Mouse (Mus musculus) frontal cortex, postnatal 10 days (tissue): ENCODE measurements around the gene Sit1.
A peak's percentile ranks its signal among the peaks of the same experiment; 100 is the strongest.

Experiments
- DNase-seq, 2 experiments: peaks; one replicate each; pipeline ENCODE4 v3.0.0; 2022; ENCODE audit warnings: low spot score in 2 of 2, mixed read lengths in 1 of 2

The Sit1 gene

GRCm38 (mm10) chr4:43483535-43484091 lies at the start of gene Sit1:
Gene Sit1, minus strand, starts transcription at chr4:43483734.
- no peak for DNase-seq

GRCm38 (mm10) chr4:43533270-43533669 lies 49.7 kb upstream of the Sit1 start:
- DNase-seq = no peak

GRCm38 (mm10) chr4:43530581-43530980 lies 47.0 kb upstream of the Sit1 start:
- DNase-seq = peak; percentile 55 to 64

- DNase-seq = no peak
Measured at GRCm38 (mm10) chr4:43530081-43530501, 46.6 kb upstream of the Sit1 start.

- no peak for DNase-seq
Measured at GRCm38 (mm10) chr4:43528487-43528886, 45.0 kb upstream of the Sit1 start.

GRCm38 (mm10) chr4:43527880-43528279 lies 44.3 kb upstream of the Sit1 start:
- DNase-seq = no peak

GRCm38 (mm10) chr4:43519956-43520355 lies 36.4 kb upstream of the Sit1 start:
- peak in 1 of 2 experiments; percentile 87 for DNase-seq

GRCm38 (mm10) chr4:43519551-43519950 lies 36.0 kb upstream of the Sit1 start:
- DNase-seq = no peak

GRCm38 (mm10) chr4:43515764-43516708 lies 32.5 kb upstream of the Sit1 start:
- no peak for DNase-seq

GRCm38 (mm10) chr4:43513791-43514190 lies 30.3 kb upstream of the Sit1 start:
- DNase-seq = no peak

- no peak for DNase-seq
Measured at GRCm38 (mm10) chr4:43513300-43513699, 29.8 kb upstream of the Sit1 start.

GRCm38 (mm10) chr4:43512653-43513052 lies 29.1 kb upstream of the Sit1 start:
- no peak for DNase-seq

GRCm38 (mm10) chr4:43511675-43512454 lies 28.3 kb upstream of the Sit1 start:
- no peak for DNase-seq

GRCm38 (mm10) chr4:43509109-43509508 lies 25.6 kb upstream of the Sit1 start:
- DNase-seq = no peak

- DNase-seq = no peak
Measured at GRCm38 (mm10) chr4:43508666-43508997, 25.1 kb upstream of the Sit1 start.

- DNase-seq = no peak
Measured at GRCm38 (mm10) chr4:43507938-43508665, 24.6 kb upstream of the Sit1 start.

GRCm38 (mm10) chr4:43506536-43507185 lies 23.1 kb upstream of the Sit1 start, which contains the start of gene Car9:
Gene Car9, plus strand, starts transcription at chr4:43506966.
- DNase-seq = no peak

GRCm38 (mm10) chr4:43506074-43506473 lies 22.5 kb upstream of the Sit1 start:
- no peak for DNase-seq

GRCm38 (mm10) chr4:43504269-43504668 lies 20.7 kb upstream of the Sit1 start:
- no peak for DNase-seq

GRCm38 (mm10) chr4:43503506-43503905 lies 20.0 kb upstream of the Sit1 start:
- DNase-seq = no peak

- DNase-seq = no peak
Measured at GRCm38 (mm10) chr4:43503041-43503440, 19.5 kb upstream of the Sit1 start.
